Mouse (Mus musculus): ENCODE data around the gene Ccdc141. TPM values are rescaled to one million over a fixed set of nuclear protein-coding genes. Genes with fewer than 3 reads are reported as not detected.

The Ccdc141 gene
- polyA plus RNA-seq, 1 experiment from 2014 or later, result 31.9 TPM

DNA sequence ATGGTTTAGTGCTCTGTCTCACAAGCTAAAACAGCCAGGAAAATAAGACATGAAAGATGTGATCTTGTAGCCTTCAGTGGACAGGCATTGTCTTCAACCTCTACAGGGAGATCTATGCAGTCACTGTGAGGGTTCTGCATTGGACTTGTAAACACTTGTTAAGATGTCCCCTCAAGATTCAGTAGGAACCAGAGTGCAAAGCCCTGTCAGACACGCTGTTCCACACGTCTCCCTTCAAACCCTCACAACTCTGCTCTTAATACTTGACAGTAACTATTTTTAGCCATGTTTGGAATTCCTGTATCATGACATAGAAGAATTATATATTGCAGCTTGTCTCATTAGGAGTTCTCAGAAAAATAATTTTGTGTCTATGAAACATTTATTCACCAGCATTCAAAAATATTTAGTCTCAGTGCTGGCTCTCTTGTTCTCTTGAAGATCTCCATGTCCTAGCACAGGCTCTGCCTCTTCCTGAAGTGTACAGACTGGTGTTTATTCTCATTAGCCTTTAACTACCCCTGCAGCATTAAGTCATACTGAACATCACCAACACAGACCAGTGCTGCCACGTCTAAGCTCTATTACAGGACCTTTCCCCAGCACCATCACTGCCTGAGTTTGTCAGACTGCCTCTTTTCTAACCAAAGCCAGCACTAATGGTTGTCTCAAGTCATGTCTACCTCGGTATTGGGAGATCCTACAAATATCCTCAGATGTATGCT, 12.0 kb upstream of the Ccdc141 start:
- ATAC-seq, result peak; percentile 73
- peak; percentile 66 for DNase-seq (ENCODE audit: low spot score)
- no peak overlapping the region for H3K4me3 ChIP-seq (ENCODE audit: low read depth, low read length)
- no peak overlapping the region for H3K27ac ChIP-seq (ENCODE audit: low read length)
- peaks cover under 1% of the 10 kb centered on the region; the same call in 1 of the 2 replicates for H3K36me3 ChIP-seq (ENCODE audit: insufficient read depth, low read length)
- TF ChIP-seq EP300 (IDR thresholded peaks at IDR 0.05) (peak; percentile 36), CTCF (IDR thresholded peaks at IDR 0.05) (no peak)
- H3K9me3 ChIP-seq (ENCODE audit: low read length), result no peaks in the 10 kb centered on the region
- WGBS, result 35% methylated on average over 4 of the region's 4 CpGs
- no peaks in the 10 kb centered on the region for H3K4me1 ChIP-seq (ENCODE audit: insufficient read depth, low read depth, low read length)
- H3K9ac ChIP-seq (replicated peaks; ENCODE audit: low read depth), result no peak overlapping the region
- no peak overlapping the region for H3K4me2 ChIP-seq (replicated peaks; ENCODE audit: low read depth, low read length)
- H3K27me3 ChIP-seq (replicated peaks; ENCODE audit: insufficient read depth, low read length), result no peaks in the 10 kb centered on the region

DNA sequence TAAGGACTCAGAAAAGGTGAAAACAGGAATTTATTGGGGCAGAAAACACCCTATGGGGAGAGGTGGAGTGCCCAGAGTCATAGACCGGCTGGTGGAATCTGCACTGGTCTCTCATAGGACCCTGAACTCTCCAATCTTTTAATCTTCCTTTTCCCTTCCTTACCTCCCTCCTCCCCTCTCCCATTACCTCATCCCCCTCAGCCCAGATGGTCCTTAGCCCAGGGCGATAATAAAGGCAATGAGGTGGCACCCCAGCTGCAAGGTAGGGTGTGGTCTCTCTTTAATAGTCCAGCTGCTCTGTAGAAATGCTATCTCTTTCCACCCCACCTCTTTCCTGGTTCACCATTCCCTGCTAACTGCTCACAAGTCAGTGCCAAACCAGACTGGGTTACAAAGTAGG, 7.0 kb upstream of the Ccdc141 start:
- H3K4me2 ChIP-seq (replicated peaks; ENCODE audit: low read depth, low read length), result no peak overlapping the region
- TF ChIP-seq CTCF (IDR thresholded peaks at IDR 0.05) (no peak), EP300 (IDR thresholded peaks at IDR 0.05) (no peak)
- H3K36me3 ChIP-seq (ENCODE audit: insufficient read depth, low read length), result no peaks in the 10 kb centered on the region
- 79% methylated on average over 2 of the region's 2 CpGs for WGBS
- DNase-seq (ENCODE audit: low spot score) (no peak), ATAC-seq (no peak)
- H3K27ac ChIP-seq (ENCODE audit: low read length), result no peak overlapping the region
- H3K27me3 ChIP-seq (replicated peaks; ENCODE audit: insufficient read depth, low read length), result no peaks in the 10 kb centered on the region
- H3K9me3 ChIP-seq (ENCODE audit: low read length), result no peaks in the 10 kb centered on the region
- H3K9ac ChIP-seq (replicated peaks; ENCODE audit: low read depth), result no peak overlapping the region
- H3K4me3 ChIP-seq (ENCODE audit: low read depth, low read length), result no peak overlapping the region
- peaks cover 10% of the 10 kb centered on the region; the same call in 1 of the 2 replicates for H3K4me1 ChIP-seq (ENCODE audit: insufficient read depth, low read depth, low read length)

DNA sequence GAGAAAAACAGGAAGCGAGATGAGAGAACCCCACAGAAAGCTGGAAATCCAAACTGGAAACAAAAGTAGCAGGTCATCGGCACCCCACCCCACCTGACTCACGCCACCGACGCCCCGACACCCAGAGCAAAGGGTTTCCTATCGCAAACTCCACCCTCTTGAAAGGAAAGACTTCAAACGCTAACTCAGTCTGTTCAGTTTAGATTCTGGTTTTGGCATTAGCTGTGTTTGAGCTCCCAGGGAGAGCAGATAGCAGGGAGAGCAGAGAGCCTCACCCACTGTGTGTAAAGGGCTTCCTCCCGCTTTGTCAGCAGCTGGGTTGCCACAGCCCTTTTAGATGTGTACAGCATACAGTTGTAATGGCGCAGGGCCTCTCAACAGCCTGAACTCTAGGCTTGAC, 6.0 kb upstream of the Ccdc141 start:
- Histone ChIP-seq H3K27me3 (replicated peaks; ENCODE audit: insufficient read depth, low read length) (no peaks in the 10 kb centered on the region), H3K27ac (ENCODE audit: low read length) (peak overlapping the region; percentile 23), H3K9ac (replicated peaks; ENCODE audit: low read depth) (0 out of 2 replicates have a peak overlapping the region, but pooled peaks have one; percentile 16), H3K36me3 (ENCODE audit: insufficient read depth, low read length) (no peaks in the 10 kb centered on the region), H3K9me3 (ENCODE audit: low read length) (no peaks in the 10 kb centered on the region), H3K4me3 (ENCODE audit: low read depth, low read length) (no peak overlapping the region), H3K4me2 (replicated peaks; ENCODE audit: low read depth, low read length) (peak overlapping the region; percentile 35), H3K4me1 (ENCODE audit: insufficient read depth, low read depth, low read length) (peaks cover 15% of the 10 kb centered on the region)
- TF ChIP-seq CTCF (IDR thresholded peaks at IDR 0.05) (no peak), EP300 (IDR thresholded peaks at IDR 0.05) (no peak)
- DNase-seq (ENCODE audit: low spot score) (peak; percentile 59), ATAC-seq (peak; percentile 51)
- WGBS, result 15% methylated on average over 10 of the region's 10 CpGs

DNA sequence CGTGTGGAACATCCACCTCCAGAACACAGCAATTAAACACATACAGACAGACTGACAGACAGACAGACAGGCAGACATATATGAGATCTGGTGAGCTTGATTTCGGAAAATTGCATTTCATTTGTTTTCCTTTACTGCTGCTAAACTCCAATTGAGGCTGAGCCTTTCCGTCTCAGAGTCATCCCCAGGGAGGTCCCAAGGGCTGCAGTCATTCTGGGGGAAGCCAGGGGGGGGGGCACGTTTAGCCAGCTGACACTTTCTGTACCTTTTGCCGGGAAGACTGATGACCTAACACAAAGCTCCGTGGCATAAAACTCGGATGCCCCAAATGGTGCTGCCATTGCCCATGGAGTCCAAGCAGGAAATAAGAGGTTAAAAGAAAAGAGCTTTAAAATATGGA, 5.0 kb upstream of the Ccdc141 start:
- 55% methylated on average over 7 of the region's 7 CpGs for whole genome bisulfite sequencing
- H3K4me1 ChIP-seq (ENCODE audit: insufficient read depth, low read depth, low read length), result peaks cover 16% of the 10 kb centered on the region
- no peak for ATAC-seq

DNA sequence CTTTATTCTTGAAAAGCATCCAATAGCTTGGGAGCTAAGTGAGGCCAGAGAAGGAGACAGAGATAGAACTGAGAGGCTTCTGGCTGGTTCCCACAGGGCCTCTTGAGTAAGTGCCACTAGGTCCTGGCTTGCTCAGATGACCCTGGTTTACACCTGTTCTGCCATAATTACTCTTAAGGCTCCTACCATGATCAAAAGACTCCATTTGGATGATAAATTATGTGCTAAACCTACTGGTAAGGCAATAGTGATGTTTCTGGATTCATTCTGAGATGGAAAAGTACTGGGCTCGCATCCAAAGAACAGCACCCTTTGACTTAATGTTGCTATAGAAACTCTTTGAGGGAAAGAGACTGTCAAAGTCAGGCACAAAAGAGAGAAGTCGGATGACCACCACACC, 3.9 kb upstream of the Ccdc141 start:
- no peaks in the 10 kb centered on the region for H3K27me3 ChIP-seq (replicated peaks; ENCODE audit: insufficient read depth, low read length)
- H3K4me1 ChIP-seq (ENCODE audit: insufficient read depth, low read depth, low read length), result peaks cover 16% of the 10 kb centered on the region
- no peak for TF ChIP-seq CTCF (IDR thresholded peaks at IDR 0.05)
- TF ChIP-seq EP300 (IDR thresholded peaks at IDR 0.05), result no peak
- H3K9me3 ChIP-seq (ENCODE audit: low read length), result no peaks in the 10 kb centered on the region
- WGBS, result 48% methylated on average over 2 of the region's 2 CpGs
- H3K9ac ChIP-seq (replicated peaks; ENCODE audit: low read depth), result no peak overlapping the region
- H3K27ac ChIP-seq (ENCODE audit: low read length), result no peak overlapping the region
- ATAC-seq, result no peak
- no peaks in the 10 kb centered on the region for H3K36me3 ChIP-seq (ENCODE audit: insufficient read depth, low read length)
- peak; percentile 61 for DNase-seq (ENCODE audit: low spot score)
- H3K4me3 ChIP-seq (ENCODE audit: low read depth, low read length), result no peak overlapping the region
- H3K4me2 ChIP-seq (replicated peaks; ENCODE audit: low read depth, low read length), result no peak overlapping the region

More for the DNA sequence above, 5.0 kb upstream of the Ccdc141 start:
- Histone ChIP-seq H3K9me3 (ENCODE audit: low read length) (no peaks in the 10 kb centered on the region), H3K9ac (replicated peaks; ENCODE audit: low read depth) (no peak overlapping the region), H3K36me3 (ENCODE audit: insufficient read depth, low read length) (no peaks in the 10 kb centered on the region), H3K4me3 (ENCODE audit: low read depth, low read length) (no peak overlapping the region), H3K4me2 (replicated peaks; ENCODE audit: low read depth, low read length) (no peak overlapping the region), H3K27me3 (replicated peaks; ENCODE audit: insufficient read depth, low read length) (no peaks in the 10 kb centered on the region), H3K27ac (ENCODE audit: low read length) (no peak overlapping the region)
- TF ChIP-seq EP300 (IDR thresholded peaks at IDR 0.05) (no peak), CTCF (IDR thresholded peaks at IDR 0.05) (no peak)
- no peak for DNase-seq (ENCODE audit: low spot score)

DNA sequence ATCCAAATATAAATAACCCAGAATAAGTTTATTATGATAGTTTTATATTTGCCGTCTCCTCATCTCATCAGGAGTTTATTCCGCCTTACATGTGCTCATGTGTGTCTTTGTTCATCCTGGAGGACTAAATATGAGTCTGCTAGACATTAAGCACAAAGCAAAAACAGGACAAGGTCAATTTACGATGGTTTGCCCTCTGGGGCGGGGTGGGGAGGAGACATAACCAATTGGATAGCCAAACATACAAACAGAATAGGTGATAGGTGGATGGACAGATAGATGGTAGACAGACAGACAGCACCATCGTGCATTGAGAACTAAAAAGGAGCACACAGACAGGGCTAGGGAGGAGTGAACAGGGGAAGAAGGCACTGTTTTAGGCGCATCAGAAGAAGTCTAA, 3.4 kb upstream of the Ccdc141 start:
- no peaks in the 10 kb centered on the region for H3K9me3 ChIP-seq (ENCODE audit: low read length)
- H3K4me2 ChIP-seq (replicated peaks; ENCODE audit: low read depth, low read length), result no peak overlapping the region
- no peaks in the 10 kb centered on the region for H3K27me3 ChIP-seq (replicated peaks; ENCODE audit: insufficient read depth, low read length)
- no peak overlapping the region for H3K27ac ChIP-seq (ENCODE audit: low read length)
- H3K4me1 ChIP-seq (ENCODE audit: insufficient read depth, low read depth, low read length), result peaks cover 16% of the 10 kb centered on the region
- H3K36me3 ChIP-seq (ENCODE audit: insufficient read depth, low read length), result no peaks in the 10 kb centered on the region
- no peak for DNase-seq (ENCODE audit: low spot score)
- TF ChIP-seq EP300 (IDR thresholded peaks at IDR 0.05), result no peak
- no peak for TF ChIP-seq CTCF (IDR thresholded peaks at IDR 0.05)
- ATAC-seq, result no peak
- no peak overlapping the region for H3K9ac ChIP-seq (replicated peaks; ENCODE audit: low read depth)
- no peak overlapping the region for H3K4me3 ChIP-seq (ENCODE audit: low read depth, low read length)
- WGBS, result 76% methylated on average over 6 of the region's 6 CpGs
